Mouse (Mus musculus): Measurements from ENCODE around the gene Ddx31. TPM values are rescaled to one million over a fixed set of nuclear protein-coding genes. Genes with fewer than 3 reads are reported as not detected.
A peak's percentile ranks its signal among the peaks of the same experiment; 100 is the strongest.

Ddx31 gene
- total RNA-seq (2012; rRNA removed), result 20.9 and 23.8 TPM in 2 replicates

DNA sequence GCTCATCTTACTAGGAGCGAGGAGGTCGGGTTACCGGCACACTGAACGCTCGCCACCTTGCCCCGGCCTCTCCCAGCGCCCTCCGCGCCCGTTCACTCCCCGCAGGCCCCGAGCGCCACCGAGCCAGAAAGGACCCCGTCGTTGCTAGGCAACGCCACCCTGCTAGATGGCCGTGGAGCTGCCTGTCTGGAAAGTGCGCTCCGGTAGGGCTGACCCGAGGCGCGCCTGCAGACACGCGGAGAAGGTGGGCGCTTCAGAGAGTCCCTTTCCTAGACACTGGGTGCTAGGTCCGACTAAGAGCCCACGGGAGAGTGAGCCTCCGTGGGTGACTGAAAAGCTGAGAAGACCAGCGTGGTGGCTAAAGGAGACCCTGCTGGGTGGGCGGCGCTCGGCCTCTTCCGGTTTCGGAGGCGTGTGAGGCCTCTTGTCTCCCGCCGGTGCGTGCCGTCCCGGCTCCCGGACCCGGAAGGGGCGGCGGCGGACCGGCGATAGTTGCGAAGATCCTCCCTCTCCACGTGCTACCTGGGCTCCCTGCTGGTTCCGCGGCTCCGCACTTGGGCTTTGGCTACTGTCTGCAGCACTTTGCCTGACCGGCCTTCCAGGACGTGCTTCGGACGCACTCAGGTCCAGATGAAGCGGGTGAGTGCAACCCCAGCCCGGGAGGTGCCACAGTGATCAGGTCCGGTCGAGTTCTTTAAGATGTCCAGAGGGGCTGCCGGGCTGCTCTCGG, at the start of gene Ddx31, which contains the start of gene Gtf3c4:
Gene Ddx31 (plus strand): TSS at position 185 of the 730 bp plus-strand sequence.
Gene Gtf3c4 (minus strand): TSS at position 139 of the 730 bp plus-strand sequence.
- Histone ChIP-seq H3K4me3 (ENCODE audit: insufficient read depth in 1 of 2, low read depth in 1 of 2, low read length in 2 of 2, poor library complexity in 1 of 2, severe bottlenecking in 1 of 2) (peak within 1 kb of the TSS; percentile 75 to 86), H3K9ac (ENCODE audit: insufficient read depth, low read depth, low read length, poor library complexity, severe bottlenecking) (peak within 1 kb of the TSS; percentile 88), H3K9me3 (ENCODE audit: control insufficient read depth, insufficient read depth, low read depth, low read length) (no peaks in the 10 kb centered on the region), H3K27ac (ENCODE audit: insufficient read depth, low read depth, low read length, poor library complexity, severe bottlenecking) (peak within 1 kb of the TSS; percentile 50), H3K4me1 (ENCODE audit: control insufficient read depth in 2 of 2, insufficient read depth in 2 of 2, low read length in 2 of 2, poor library complexity in 1 of 2) (peaks cover 0 to 5% of the 10 kb centered on the region in 2 experiments; a peak in 1 of 4 replicates), H3K36me3 (ENCODE audit: control insufficient read depth, insufficient read depth, low read length, poor library complexity, severe bottlenecking) (peaks cover 4% of the 10 kb centered on the region; the same call in 1 of the 2 replicates)
- DNase-seq (ENCODE audit: low read depth, low spot score), result peak; percentile 91
- in situ Hi-C loops (cut with MboI; ENCODE audit: low sequenced_read_pairs in 2 of 2, unreplicated experiment in 2 of 2), result no loop called here
- TF ChIP-seq HCFC1 (IDR thresholded peaks at IDR 0.05; ENCODE audit: borderline replicate concordance, insufficient read depth, low read length), result peak; percentile 71
- TF ChIP-seq ZNF384 (IDR thresholded peaks at IDR 0.05; ENCODE audit: low read depth, low read length), result no peak

DNA sequence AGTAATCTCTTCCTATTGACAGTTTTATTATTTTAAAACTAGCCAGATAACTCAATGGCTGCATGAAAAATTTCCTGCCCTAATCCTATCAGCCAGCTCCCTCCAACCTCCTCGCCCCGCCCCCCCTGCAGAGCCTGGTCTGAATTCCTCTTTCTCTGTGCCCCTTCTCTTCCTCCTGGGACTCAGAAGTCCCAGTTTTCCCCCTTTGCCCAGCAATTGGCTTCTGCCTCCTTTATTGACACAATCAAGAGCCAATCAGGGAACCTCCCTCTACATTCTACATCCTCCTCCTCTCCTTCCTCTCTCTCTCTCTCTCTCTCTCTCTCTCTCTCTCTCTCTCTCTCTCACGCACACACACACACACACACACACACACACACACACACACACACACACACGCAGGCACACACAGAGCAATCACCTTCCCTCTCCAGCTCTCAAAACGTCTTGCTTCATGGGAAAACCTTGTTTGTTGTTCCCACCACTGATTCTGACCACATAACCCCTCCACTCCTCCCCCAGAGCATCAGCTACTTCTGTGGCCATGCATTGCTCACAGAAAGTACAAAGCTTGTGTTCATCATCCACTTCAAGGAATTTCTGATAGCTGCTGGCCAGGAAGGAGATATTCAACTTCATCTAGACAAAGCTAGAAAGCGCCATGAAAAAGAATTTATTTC, 47.1 kb upstream of the Ddx31 start:
- H3K9ac ChIP-seq (ENCODE audit: insufficient read depth, low read depth, low read length, poor library complexity, severe bottlenecking), result no peak overlapping the region
- peak; percentile 47 for DNase-seq (ENCODE audit: low read depth, low spot score)
- no peaks in the 10 kb centered on the region for H3K36me3 ChIP-seq (ENCODE audit: control insufficient read depth, insufficient read depth, low read length, poor library complexity, severe bottlenecking)
- no peak overlapping the region for H3K27ac ChIP-seq (ENCODE audit: insufficient read depth, low read depth, low read length, poor library complexity, severe bottlenecking)
- no peaks in the 10 kb centered on the region for H3K9me3 ChIP-seq (ENCODE audit: control insufficient read depth, insufficient read depth, low read depth, low read length)
- H3K4me3 ChIP-seq (ENCODE audit: insufficient read depth in 1 of 2, low read depth in 1 of 2, low read length in 2 of 2, poor library complexity in 1 of 2, severe bottlenecking in 1 of 2), result no peak overlapping the region
- TF ChIP-seq ZC3H11A (IDR thresholded peaks at IDR 0.05; ENCODE audit: borderline replicate concordance, low read depth, low read length), result no peak
- TF ChIP-seq HCFC1 (IDR thresholded peaks at IDR 0.05; ENCODE audit: borderline replicate concordance, insufficient read depth, low read length), result no peak
- no peak for TF ChIP-seq MAFK (IDR thresholded peaks at IDR 0.05; ENCODE audit: insufficient read depth, low read depth, low read length)
- TF ChIP-seq CHD2 (IDR thresholded peaks at IDR 0.05; ENCODE audit: low read depth, low read length), result peak; percentile 83
- in situ Hi-C loops (cut with MboI; ENCODE audit: low sequenced_read_pairs in 2 of 2, unreplicated experiment in 2 of 2), result no loop called here
- H3K4me1 ChIP-seq (ENCODE audit: control insufficient read depth in 2 of 2, insufficient read depth in 2 of 2, low read length in 2 of 2, poor library complexity in 1 of 2), result no peaks in the 10 kb centered on the region

DNA sequence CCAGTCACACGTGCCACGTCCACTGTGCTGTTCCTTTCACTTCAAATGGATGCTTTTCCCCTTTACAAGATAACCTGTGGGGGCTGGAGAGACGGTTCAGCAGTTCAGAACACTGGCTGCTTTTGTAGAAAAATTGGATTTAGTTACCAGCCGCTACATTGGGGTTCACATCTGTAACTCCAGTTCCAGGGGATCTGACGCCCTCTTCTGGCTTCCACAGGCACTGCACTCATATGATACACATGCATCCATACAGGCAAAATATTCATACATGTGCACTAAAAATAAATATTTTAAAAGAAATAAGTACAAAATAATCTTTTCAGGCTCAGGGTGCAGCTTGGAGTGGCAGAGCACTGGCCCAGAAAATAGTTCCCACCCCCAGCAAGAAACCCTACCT, 45.6 kb upstream of the Ddx31 start:
- in situ Hi-C loops (cut with MboI; ENCODE audit: low sequenced_read_pairs in 2 of 2, unreplicated experiment in 2 of 2), result no loop called here
- H3K4me1 ChIP-seq (ENCODE audit: control insufficient read depth in 2 of 2, insufficient read depth in 2 of 2, low read length in 2 of 2, poor library complexity in 1 of 2), result no peaks in the 10 kb centered on the region
- H3K36me3 ChIP-seq (ENCODE audit: control insufficient read depth, insufficient read depth, low read length, poor library complexity, severe bottlenecking), result no peaks in the 10 kb centered on the region
- H3K9me3 ChIP-seq (ENCODE audit: control insufficient read depth, insufficient read depth, low read depth, low read length), result no peaks in the 10 kb centered on the region
- H3K27ac ChIP-seq (ENCODE audit: insufficient read depth, low read depth, low read length, poor library complexity, severe bottlenecking), result no peak overlapping the region
- no peak overlapping the region for H3K9ac ChIP-seq (ENCODE audit: insufficient read depth, low read depth, low read length, poor library complexity, severe bottlenecking)
- DNase-seq (ENCODE audit: low read depth, low spot score), result no peak
- TF ChIP-seq CHD2 (IDR thresholded peaks at IDR 0.05; ENCODE audit: low read depth, low read length), result no peak
- no peak overlapping the region for H3K4me3 ChIP-seq (ENCODE audit: insufficient read depth in 1 of 2, low read depth in 1 of 2, low read length in 2 of 2, poor library complexity in 1 of 2, severe bottlenecking in 1 of 2)

DNA sequence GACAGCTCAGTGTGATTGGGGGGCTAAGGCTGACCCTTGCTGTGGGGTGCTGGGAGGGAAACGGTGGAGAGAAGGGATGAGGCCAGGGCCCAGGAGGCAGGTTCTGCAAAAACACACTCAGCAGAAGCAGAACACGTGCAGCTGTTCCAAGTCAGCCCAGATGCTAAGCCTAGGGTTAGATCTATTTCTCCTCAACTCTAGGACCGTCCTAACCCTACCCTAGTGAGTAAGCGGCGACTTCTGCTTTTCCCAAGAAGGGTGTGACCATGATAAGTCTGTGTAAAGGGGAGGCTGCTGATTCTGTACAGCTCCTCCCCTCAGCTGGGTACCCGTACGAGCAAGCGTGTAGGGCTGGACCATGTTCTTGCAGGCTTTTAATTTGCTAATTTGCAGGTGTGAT, 43.9 kb upstream of the Ddx31 start:
- no peak overlapping the region for H3K9ac ChIP-seq (ENCODE audit: insufficient read depth, low read depth, low read length, poor library complexity, severe bottlenecking)
- H3K4me1 ChIP-seq (ENCODE audit: control insufficient read depth in 2 of 2, insufficient read depth in 2 of 2, low read length in 2 of 2, poor library complexity in 1 of 2), result peaks cover 0 to 2% of the 10 kb centered on the region in 2 experiments; a peak in 1 of 4 replicates
- H3K27ac ChIP-seq (ENCODE audit: insufficient read depth, low read depth, low read length, poor library complexity, severe bottlenecking), result no peak overlapping the region
- H3K36me3 ChIP-seq (ENCODE audit: control insufficient read depth, insufficient read depth, low read length, poor library complexity, severe bottlenecking), result no peaks in the 10 kb centered on the region
- no peak overlapping the region for H3K4me3 ChIP-seq (ENCODE audit: insufficient read depth in 1 of 2, low read depth in 1 of 2, low read length in 2 of 2, poor library complexity in 1 of 2, severe bottlenecking in 1 of 2)
- in situ Hi-C loops (cut with MboI; ENCODE audit: low sequenced_read_pairs in 2 of 2, unreplicated experiment in 2 of 2), result no loop called here
- no peak for DNase-seq (ENCODE audit: low read depth, low spot score)
- no peaks in the 10 kb centered on the region for H3K9me3 ChIP-seq (ENCODE audit: control insufficient read depth, insufficient read depth, low read depth, low read length)
- no peak for TF ChIP-seq MAFK (IDR thresholded peaks at IDR 0.05; ENCODE audit: insufficient read depth, low read depth, low read length)
- TF ChIP-seq HCFC1 (IDR thresholded peaks at IDR 0.05; ENCODE audit: borderline replicate concordance, insufficient read depth, low read length), result no peak
- no peak for TF ChIP-seq CHD2 (IDR thresholded peaks at IDR 0.05; ENCODE audit: low read depth, low read length)
- no peak for TF ChIP-seq ZNF384 (IDR thresholded peaks at IDR 0.05; ENCODE audit: low read depth, low read length)
- TF ChIP-seq ZC3H11A (IDR thresholded peaks at IDR 0.05; ENCODE audit: borderline replicate concordance, low read depth, low read length), result no peak

Measured in ES-E14 (cell line).